Mouse (Mus musculus): Measurements from ENCODE around the gene Stoml1.

Stoml1 gene

GRCm38 (mm10) chr9:58295766-58296361, 42.9 kb downstream of the Stoml1 start:
- CTCF ChIA-PET, result interaction anchor here (0.7 kb wide), 2 partner anchors 56 to 186 kb away, joined by 7 to 9 read pairs; no protein-coding TSS in a partner anchor

GRCm38 (mm10) chr9:58297065-58297464, 44.1 kb downstream of the Stoml1 start:
- CTCF ChIA-PET, result no interaction called here

DNA sequence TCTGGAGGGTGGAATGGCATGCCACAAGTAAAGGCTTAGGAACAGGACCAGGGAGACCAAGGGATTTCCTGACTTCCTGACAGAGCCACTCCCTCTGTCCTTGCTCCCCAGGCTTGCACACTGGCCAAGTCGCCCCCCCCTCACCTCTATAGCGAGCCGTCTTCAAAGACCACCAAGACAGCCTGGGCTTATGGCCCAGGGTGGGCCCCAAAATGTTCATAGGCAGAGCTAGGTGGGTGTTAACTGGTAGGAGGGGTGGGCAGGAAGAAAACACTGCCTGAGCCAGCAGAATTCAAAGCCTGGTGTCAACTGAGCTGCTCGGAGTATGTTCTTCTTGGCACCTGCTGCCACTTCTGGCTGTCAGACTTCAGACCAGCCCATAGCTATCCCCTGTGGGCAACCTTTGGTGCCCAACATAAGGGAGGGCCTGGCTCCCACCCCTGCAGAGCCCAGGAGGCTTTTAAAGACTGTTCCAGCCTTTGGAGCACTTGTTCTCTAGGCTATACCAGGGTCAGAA, 45.1 kb downstream of the Stoml1 start:
- CTCF ChIA-PET, result no interaction called here

GRCm38 (mm10) chr9:58299356-58299799, 46.4 kb downstream of the Stoml1 start:
- CTCF ChIA-PET, result no interaction called here

DNA sequence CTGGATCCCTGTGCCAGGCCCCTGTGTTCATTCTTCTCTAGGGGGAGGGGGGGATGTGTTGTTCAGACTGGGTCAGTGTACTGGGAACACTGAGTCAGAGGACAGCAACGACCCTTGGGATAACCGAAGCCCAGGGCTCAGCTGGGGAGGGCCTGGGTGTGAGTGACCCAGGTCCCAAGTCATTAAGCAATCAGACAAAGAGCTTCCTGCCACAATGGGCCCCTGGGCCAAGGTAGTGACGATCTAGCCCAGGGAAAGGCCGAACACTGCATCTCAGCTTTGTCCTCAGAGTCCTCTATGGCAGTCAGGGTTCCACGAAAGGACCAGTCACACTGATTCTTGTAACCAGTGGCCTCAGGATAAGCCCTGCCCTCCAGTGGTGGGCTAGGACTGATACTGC, 50.2 kb downstream of the Stoml1 start:
- CTCF ChIA-PET, result no interaction called here

DNA sequence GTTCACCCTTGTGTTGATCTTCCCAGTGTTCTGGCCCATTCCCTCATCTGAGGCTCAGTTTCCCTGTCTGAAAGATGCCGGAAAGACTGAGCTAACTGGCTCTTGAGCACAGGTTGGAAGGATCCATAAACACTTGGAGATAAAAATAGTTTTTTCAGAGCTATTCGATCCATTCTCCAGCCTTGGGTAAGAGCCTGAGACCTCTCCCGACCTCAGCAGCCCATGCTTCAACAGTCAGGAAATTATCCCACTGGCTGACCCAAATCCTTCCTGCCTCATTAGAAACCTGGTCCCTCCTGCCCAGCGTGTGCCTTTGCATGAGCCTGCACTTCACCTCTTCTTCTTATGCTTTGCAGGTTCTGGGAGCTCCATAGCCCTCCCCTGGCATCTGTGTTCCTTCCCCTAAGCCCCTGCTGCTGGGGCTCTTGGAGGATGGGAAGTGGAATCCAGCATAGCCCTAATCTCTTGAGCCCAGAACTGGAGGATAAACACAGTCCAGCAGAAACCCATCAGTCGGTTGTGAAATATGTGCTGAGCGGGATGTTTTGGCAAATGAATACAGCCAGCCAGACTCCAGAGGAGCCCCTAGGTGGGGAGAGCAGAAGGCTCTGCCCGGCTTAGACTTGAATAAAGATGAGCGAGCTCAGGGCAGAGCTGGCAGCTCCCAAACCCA, 50.8 kb downstream of the Stoml1 start:
- CTCF ChIA-PET, result no interaction called here

DNA sequence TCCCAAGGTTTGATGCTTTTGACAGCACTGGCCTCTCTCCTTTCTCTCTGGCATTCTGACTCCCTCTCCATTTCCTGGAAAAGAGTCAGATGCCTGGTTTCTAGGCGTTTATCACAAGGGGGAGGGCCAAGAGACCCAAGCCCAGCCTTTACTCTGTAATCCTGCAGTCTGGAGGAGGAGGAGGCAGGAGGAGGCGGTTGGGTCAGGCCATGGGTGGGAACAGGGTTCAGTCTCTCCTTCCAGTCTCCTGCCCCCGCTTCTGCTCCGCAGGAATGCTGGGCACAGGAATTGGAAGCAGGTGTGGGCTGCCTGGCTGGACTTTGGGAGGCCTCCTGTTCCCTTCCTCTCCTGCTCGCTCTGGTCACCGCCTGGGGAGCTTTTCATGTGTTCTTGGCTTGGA, 52.7 kb downstream of the Stoml1 start:
- CTCF ChIA-PET, result no interaction called here

GRCm38 (mm10) chr9:58308395-58308794, 55.4 kb downstream of the Stoml1 start:
- CTCF ChIA-PET, result no interaction called here

DNA sequence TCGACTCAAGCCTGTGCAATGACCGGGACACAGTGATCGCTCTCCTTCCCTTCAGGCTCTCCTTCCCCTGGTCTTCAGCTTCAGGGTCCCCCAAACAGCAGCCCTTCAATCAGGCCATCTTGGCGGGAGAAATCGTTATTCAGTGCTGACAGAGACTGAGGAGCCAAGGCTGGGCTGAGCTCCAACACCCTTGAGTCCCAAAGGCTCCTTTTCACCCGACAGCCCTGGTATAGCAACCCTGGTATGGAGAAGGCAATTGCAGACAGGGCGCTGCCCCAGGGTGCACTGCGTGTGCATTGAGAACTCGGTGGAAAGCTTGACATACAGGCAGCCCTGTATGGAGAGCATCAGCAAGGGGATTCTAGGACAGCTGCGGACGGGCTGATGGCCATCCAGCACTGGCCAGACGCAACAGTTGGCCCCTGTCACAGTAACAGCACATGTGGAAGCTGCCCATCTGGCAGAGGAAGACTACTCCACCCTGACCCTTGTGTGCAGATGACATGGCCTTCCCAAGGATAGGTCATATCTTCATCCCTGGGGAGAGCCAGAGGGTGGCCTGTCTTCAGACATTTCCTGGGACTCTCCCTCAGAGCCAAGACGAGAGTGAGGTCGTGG, 57.2 kb downstream of the Stoml1 start:
- CTCF ChIA-PET, result interaction anchor here (0.5 kb wide), 1 partner anchor 96 kb away, joined by 3 read pairs; no protein-coding TSS in a partner anchor

GRCm38 (mm10) chr9:58311191-58311910, 58.4 kb downstream of the Stoml1 start:
- CTCF ChIA-PET, result no interaction called here
